Mouse (Mus musculus): ENCODE data around the gene Rps6kb2. TPM values are rescaled to one million over a fixed set of nuclear protein-coding genes. Genes with fewer than 3 reads are reported as not detected.
A peak's percentile ranks its signal among the peaks of the same experiment; 100 is the strongest.

The Rps6kb2 gene
- polyA plus RNA-seq, 1 experiment from 2014 or later: 77.0 TPM

DNA sequence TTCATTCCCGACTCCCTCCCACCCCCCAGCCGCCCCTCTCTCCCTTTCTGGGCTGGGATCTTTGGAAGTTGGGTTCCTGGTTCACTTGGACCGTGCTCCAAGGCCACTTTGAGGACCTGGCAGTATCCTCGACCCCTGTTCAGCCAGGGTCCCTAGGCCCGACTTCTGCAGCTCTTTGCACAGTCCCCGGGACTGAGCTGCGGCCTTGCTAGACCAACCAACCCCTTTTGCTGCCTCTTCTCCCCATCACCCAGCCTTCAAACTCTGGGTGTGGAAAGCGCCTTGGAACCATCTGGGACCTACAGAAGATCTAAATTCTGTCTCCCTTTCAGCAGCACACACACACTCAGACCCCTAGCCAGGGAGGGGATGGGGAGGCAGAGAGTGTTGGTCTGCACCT is 14.3 kb downstream of the Rps6kb2 start:
- peak overlapping the region; percentile 89 for H3K27ac ChIP-seq
- WGBS: 5% methylated on average over 8 of the region's 8 CpGs
- peaks cover 42% of the 10 kb centered on the region for H3K36me3 ChIP-seq
- no peak for DNase-seq (ENCODE audit: low spot score)
- peak overlapping the region; percentile 79 for H3K4me3 ChIP-seq
- no peaks in the 10 kb centered on the region for H3K9me3 ChIP-seq
- no peaks in the 10 kb centered on the region for H3K27me3 ChIP-seq (ENCODE audit: insufficient read depth, poor library complexity, severe bottlenecking)
- peaks cover 42% of the 10 kb centered on the region for H3K4me1 ChIP-seq (replicated peaks)

DNA sequence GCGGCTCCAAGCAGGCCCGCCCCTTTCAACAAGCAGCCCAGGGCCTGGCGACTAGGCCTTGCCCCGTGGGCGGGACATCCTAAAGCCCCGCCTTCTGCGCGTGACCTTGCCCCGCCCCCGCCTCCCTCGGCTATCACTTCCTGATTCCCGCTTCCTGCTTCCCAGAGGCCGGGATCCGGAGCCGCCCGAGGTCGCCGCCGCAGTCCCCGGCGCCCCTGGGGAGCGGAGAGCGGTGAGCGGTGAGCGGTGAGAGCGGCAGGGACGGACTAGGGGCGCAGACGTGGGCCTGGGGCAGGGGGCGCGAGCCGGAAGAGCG is 14.7 kb downstream of the Rps6kb2 start, which contains the start of gene Coro1b:
Coro1b (plus strand) TSS at position 129 of the 316 bp plus-strand sequence.
- Histone ChIP-seq H3K36me3 (peaks cover 38% of the 10 kb centered on the region), H3K27ac (peak within 1 kb of the TSS; percentile 89), H3K4me1 (replicated peaks) (peaks cover 44% of the 10 kb centered on the region), H3K27me3 (ENCODE audit: insufficient read depth, poor library complexity, severe bottlenecking) (no peaks in the 10 kb centered on the region), H3K9me3 (no peaks in the 10 kb centered on the region), H3K4me3 (peak within 1 kb of the TSS; percentile 79)
- WGBS: under 1% methylated on average over 33 of the region's 33 CpGs
- DNase-seq (ENCODE audit: low spot score): peak; percentile 96

GRCm38 (mm10) chr19:4147782-4148490 is 15.2 kb downstream of the Rps6kb2 start:
- H3K27me3 ChIP-seq (ENCODE audit: insufficient read depth, poor library complexity, severe bottlenecking): no peaks in the 10 kb centered on the region
- H3K36me3 ChIP-seq: peaks cover 33% of the 10 kb centered on the region
- 33% methylated on average over 9 of the region's 9 CpGs for WGBS
- H3K27ac ChIP-seq: peak overlapping the region; percentile 89
- H3K4me1 ChIP-seq (replicated peaks): peaks cover 40% of the 10 kb centered on the region
- no peak for DNase-seq (ENCODE audit: low spot score)
- peak overlapping the region; percentile 79 for H3K4me3 ChIP-seq
- no peaks in the 10 kb centered on the region for H3K9me3 ChIP-seq

GRCm38 (mm10) chr19:4147022-4147405 is 16.1 kb downstream of the Rps6kb2 start:
- DNase-seq (ENCODE audit: low spot score): no peak
- H3K36me3 ChIP-seq: peaks cover 24% of the 10 kb centered on the region
- H3K27ac ChIP-seq: no peak overlapping the region
- peaks cover 40% of the 10 kb centered on the region for H3K4me1 ChIP-seq (replicated peaks)
- H3K4me3 ChIP-seq: no peak overlapping the region
- WGBS: 48% methylated on average over 3 of the region's 3 CpGs
- H3K27me3 ChIP-seq (ENCODE audit: insufficient read depth, poor library complexity, severe bottlenecking): no peaks in the 10 kb centered on the region
- H3K9me3 ChIP-seq: no peaks in the 10 kb centered on the region

- no peak overlapping the region for H3K27ac ChIP-seq
Measured at GRCm38 (mm10) chr19:4146366-4147021, 16.7 kb downstream of the Rps6kb2 start.

GRCm38 (mm10) chr19:4145936-4146335 is 17.2 kb downstream of the Rps6kb2 start:
- no peak overlapping the region for H3K4me3 ChIP-seq
- H3K27me3 ChIP-seq (ENCODE audit: insufficient read depth, poor library complexity, severe bottlenecking): no peaks in the 10 kb centered on the region
- peaks cover 13% of the 10 kb centered on the region for H3K36me3 ChIP-seq
- WGBS: 87% methylated on average over 5 of the region's 5 CpGs
- H3K27ac ChIP-seq: no peak overlapping the region
- no peaks in the 10 kb centered on the region for H3K9me3 ChIP-seq
- no peak for DNase-seq (ENCODE audit: low spot score)
- H3K4me1 ChIP-seq (replicated peaks): peaks cover 40% of the 10 kb centered on the region

More at GRCm38 (mm10) chr19:4146366-4147021, 16.7 kb downstream of the Rps6kb2 start:
- Histone ChIP-seq H3K27me3 (ENCODE audit: insufficient read depth, poor library complexity, severe bottlenecking) (no peaks in the 10 kb centered on the region), H3K9me3 (no peaks in the 10 kb centered on the region), H3K4me3 (no peak overlapping the region), H3K4me1 (replicated peaks) (peaks cover 40% of the 10 kb centered on the region), H3K36me3 (peaks cover 18% of the 10 kb centered on the region)
- 60% methylated on average over 12 of the region's 12 CpGs for WGBS
- DNase-seq (ENCODE audit: low spot score): no peak

GRCm38 (mm10) chr19:4144550-4145498 is 18.3 kb downstream of the Rps6kb2 start:
- H3K4me3 ChIP-seq: no peak overlapping the region

GRCm38 (mm10) chr19:4143759-4144268 is 19.3 kb downstream of the Rps6kb2 start, which contains the start of gene Cabp4:
TSS of gene Cabp4 (minus strand) at chr19:4144033.
- H3K4me1 ChIP-seq (replicated peaks): peaks cover 31% of the 10 kb centered on the region
- 0 out of 2 replicates have a peak within 1 kb of the TSS, but pooled peaks have one; percentile 23 for H3K27ac ChIP-seq
- DNase-seq (ENCODE audit: low spot score): no peak
- H3K4me3 ChIP-seq: no peak within 1 kb of the TSS
- no peaks in the 10 kb centered on the region for H3K36me3 ChIP-seq
- H3K9me3 ChIP-seq: no peaks in the 10 kb centered on the region
- H3K27me3 ChIP-seq (ENCODE audit: insufficient read depth, poor library complexity, severe bottlenecking): no peaks in the 10 kb centered on the region
- 82% methylated on average over 7 of the region's 7 CpGs for WGBS

More at GRCm38 (mm10) chr19:4144550-4145498, 18.3 kb downstream of the Rps6kb2 start:
- 85% methylated on average over 16 of the region's 16 CpGs for WGBS
- Histone ChIP-seq H3K4me1 (replicated peaks) (peaks cover 33% of the 10 kb centered on the region), H3K27me3 (ENCODE audit: insufficient read depth, poor library complexity, severe bottlenecking) (no peaks in the 10 kb centered on the region), H3K27ac (no peak overlapping the region), H3K36me3 (peaks cover 2% of the 10 kb centered on the region), H3K9me3 (no peaks in the 10 kb centered on the region)
- DNase-seq (ENCODE audit: low spot score): no peak

GRCm38 (mm10) chr19:4142416-4143173 is 20.6 kb downstream of the Rps6kb2 start:
- no peaks in the 10 kb centered on the region; the same call in 1 of the 2 replicates for H3K27me3 ChIP-seq (ENCODE audit: insufficient read depth, poor library complexity, severe bottlenecking)
- H3K36me3 ChIP-seq: no peaks in the 10 kb centered on the region
- DNase-seq (ENCODE audit: low spot score): no peak
- H3K4me1 ChIP-seq (replicated peaks): peaks cover 20% of the 10 kb centered on the region
- 0 out of 2 replicates have a peak overlapping the region, but pooled peaks have one; percentile 23 for H3K27ac ChIP-seq
- no peak overlapping the region for H3K4me3 ChIP-seq
- H3K9me3 ChIP-seq: no peaks in the 10 kb centered on the region
- 93% methylated on average over 18 of the region's 18 CpGs for WGBS

DNA sequence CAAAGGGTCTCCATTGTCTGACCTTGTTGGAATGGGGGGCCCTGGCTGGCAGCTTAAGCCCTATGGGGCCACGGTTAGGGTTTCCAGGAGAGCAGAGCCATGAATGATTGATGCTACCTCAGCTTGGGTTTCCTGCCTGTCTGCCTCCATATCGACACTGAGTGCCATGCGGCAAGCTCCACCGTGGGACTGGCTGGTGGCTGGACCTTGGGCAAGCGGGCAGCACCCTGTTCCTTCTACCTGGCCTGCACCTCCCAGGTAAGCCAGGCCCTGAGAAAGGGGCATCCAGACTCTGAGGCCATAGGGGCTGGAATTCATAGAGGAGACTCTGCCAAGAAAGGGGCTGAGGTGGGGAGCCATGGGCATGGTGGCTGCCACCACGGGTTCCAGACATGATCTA is 23.0 kb downstream of the Rps6kb2 start:
- Histone ChIP-seq H3K9me3 (no peaks in the 10 kb centered on the region), H3K27me3 (ENCODE audit: insufficient read depth, poor library complexity, severe bottlenecking) (no peaks in the 10 kb centered on the region; the same call in 1 of the 2 replicates), H3K4me1 (replicated peaks) (peaks cover 16% of the 10 kb centered on the region), H3K4me3 (no peak overlapping the region), H3K27ac (no peak overlapping the region), H3K36me3 (no peaks in the 10 kb centered on the region)
- no peak for DNase-seq (ENCODE audit: low spot score)
- 82% methylated on average over 6 of the region's 6 CpGs for WGBS

DNA sequence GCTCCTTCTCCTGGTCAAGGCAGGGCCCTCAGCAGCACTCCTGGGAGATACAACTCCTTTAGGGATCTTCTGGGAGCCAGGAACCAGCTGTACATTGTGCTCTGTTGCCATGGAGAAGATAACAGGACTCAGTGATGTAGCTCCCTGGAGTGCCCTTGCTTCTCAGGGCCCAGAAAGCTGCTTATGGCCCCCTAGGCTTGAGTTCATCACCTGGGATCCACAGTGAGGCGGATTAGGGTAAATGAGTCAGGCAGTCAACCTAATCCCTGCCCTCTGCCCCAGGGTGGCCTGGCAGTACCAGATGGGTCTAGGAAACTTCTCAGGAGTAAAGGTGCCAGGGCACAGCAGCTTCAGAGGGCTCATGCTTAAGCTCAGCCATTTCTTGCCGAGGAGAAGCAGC is 23.7 kb downstream of the Rps6kb2 start, which contains the start of gene Gpr152:
Gpr152 (plus strand) TSS at position 342 of the 400 bp plus-strand sequence.
- no peak for DNase-seq (ENCODE audit: low spot score)
- no peak within 1 kb of the TSS for H3K4me3 ChIP-seq
- no peaks in the 10 kb centered on the region for H3K36me3 ChIP-seq
- H3K27me3 ChIP-seq (ENCODE audit: insufficient read depth, poor library complexity, severe bottlenecking): no peaks in the 10 kb centered on the region; the same call in 1 of the 2 replicates
- H3K4me1 ChIP-seq (replicated peaks): peaks cover 13% of the 10 kb centered on the region
- 0 out of 2 replicates have a peak within 1 kb of the TSS, but pooled peaks have one; percentile 8 for H3K27ac ChIP-seq
- H3K9me3 ChIP-seq: no peaks in the 10 kb centered on the region
- WGBS: 69% methylated on average over 2 of the region's 2 CpGs

Measured in hindbrain, embryonic 10.5 days (tissue).